In the genomic region with DNA sequence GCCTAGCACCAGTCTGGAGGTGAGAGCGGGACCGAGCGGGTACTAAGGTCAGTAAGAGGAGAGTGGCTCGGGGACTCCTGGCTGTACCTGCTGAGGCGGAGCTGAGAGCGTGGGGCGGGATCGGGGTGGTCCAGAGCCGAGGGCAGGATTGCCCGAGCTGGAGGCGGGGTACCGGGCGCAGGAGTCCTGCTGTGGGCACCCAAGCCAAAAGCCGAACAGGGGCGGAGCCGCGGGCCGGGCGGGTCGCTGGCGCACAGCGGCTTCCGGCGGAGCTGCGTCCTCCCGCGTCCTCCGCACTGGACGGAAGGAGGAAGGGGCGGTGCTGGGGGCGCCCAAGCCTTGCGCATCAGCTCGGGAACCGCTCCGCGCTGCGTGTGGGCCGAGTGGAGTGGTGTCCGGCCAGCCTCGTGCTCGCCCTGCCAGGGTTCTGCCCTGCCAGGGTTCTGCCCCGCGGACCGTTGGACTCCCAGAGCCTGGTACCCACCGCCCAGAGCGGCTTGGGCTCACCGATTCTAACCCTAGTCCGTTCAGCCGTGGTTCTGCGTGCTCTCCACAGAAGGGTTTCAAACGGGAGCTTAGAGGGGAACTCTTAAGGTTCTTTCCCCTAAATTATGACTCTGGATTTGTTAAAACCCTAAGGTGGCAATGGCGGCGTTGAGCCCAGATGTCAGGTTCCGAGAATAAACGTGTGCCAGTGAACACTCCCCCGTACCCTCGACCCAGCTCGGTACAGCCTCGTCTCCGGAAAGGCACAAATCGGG, we compare ENCODE assay signal across 8 mouse cellular contexts. TPM values are rescaled to one million over a fixed set of nuclear protein-coding genes. Genes with fewer than 3 reads are reported as not detected.
DNase-seq lines count a peak whose midpoint lies in the region; ATAC-seq lines count a peak whose summit lies in the region.

Gene Adprh (minus strand): TSS at position 262 of the 761 bp plus-strand sequence.

- H3K4me2 ChIP-seq in intestine, embryonic 14.5 days (ENCODE audit: low read length): peak within 1 kb of the TSS; percentile 91

- no peaks in the 10 kb centered on the region for H3K9me3 ChIP-seq in intestine, embryonic 14.5 days (ENCODE audit: control insufficient read depth, low read length)

- intact Hi-C loops in left cerebral cortex, postnatal 14 days (cut with DNase I): no loop called here

- ATAC-seq in intestine, embryonic 14.5 days (replicated peaks; ENCODE audit: low FRiP score, low TSS enrichment, low read depth): peak; percentile 97

- H3K4me3 ChIP-seq in intestine, embryonic 14.5 days (ENCODE audit: low read depth, low read length): peak within 1 kb of the TSS; percentile 71

- peaks cover 25% of the 10 kb centered on the region for H3K36me3 ChIP-seq in intestine, embryonic 14.5 days (ENCODE audit: control insufficient read depth, insufficient read depth, low read length)

- H3K27ac ChIP-seq in intestine, embryonic 14.5 days (ENCODE audit: low read depth): peak within 1 kb of the TSS; percentile 86

- H3K27me3 ChIP-seq in intestine, embryonic 14.5 days (replicated peaks; ENCODE audit: control insufficient read depth, insufficient read depth, low read length): no peaks in the 10 kb centered on the region

- WGBS in intestine, embryonic 14.5 days: under 1% methylated on average over 56 of the region's 61 CpGs

- H3K4me1 ChIP-seq in intestine, embryonic 14.5 days (replicated peaks; ENCODE audit: control insufficient read depth, insufficient read depth, low read length): peaks cover 9% of the 10 kb centered on the region; the same call in 1 of the 2 replicates

- peak; percentile 98 to 99 for DNase-seq in adrenal gland, adult (ENCODE audit: inconsistent age in 2 of 2, low spot score in 1 of 2)
- DNase-seq in embryo, embryonic 10.5 days (ENCODE audit: low spot score): peak; percentile 92
- DNase-seq in gastrocnemius, postnatal 25 days: peak; percentile 96
- DNase-seq in intestine, embryonic 14.5 days (ENCODE audit: low spot score): peak; percentile 88
- DNase-seq in left cerebral cortex, postnatal 14 days (ENCODE audit: low spot score in 2 of 2): peak; percentile 76 to 90
- peak; percentile 89 for DNase-seq in mesoderm, embryonic 11.5 days (ENCODE audit: low read depth, low spot score)
- DNase-seq in right cerebral cortex, postnatal 36 days (ENCODE audit: low spot score in 2 of 2): peak; percentile 86 to 90
- DNase-seq in yolk sac, embryonic 10.5 days (ENCODE audit: low spot score): peak; percentile 91

- H3K9ac ChIP-seq in intestine, embryonic 14.5 days (ENCODE audit: low read length): peak within 1 kb of the TSS; percentile 92

RNA-seq across cellular contexts. Expression of gene Adprh, which starts in this region (rescaled TPM):
- 10 to 100 TPM; 16.9 to 19.6 TPM for total RNA-seq in gastrocnemius, postnatal 25 days (2021)
- 86.6 and 90.8 TPM in 2 replicates for polyA plus RNA-seq in intestine, embryonic 14.5 days (2014; fragmentation: Nextera tagmentation; extraction: Ambion mirVana)
- 10 to 100 TPM; 61.4 to 63.4 TPM for total RNA-seq in left cerebral cortex, postnatal 14 days (2021)

Comparison
In these comparisons a context has a peak if more than half of its experiments do, and no peak if none do; other contexts are left out.
1. Peak in every context shown above with its lines: DNase-seq, ATAC-seq, H3K4me3 ChIP-seq and H3K27ac ChIP-seq.